Mouse (Mus musculus): ENCODE results near the gene Ccdc93.
A peak's percentile ranks its signal among the peaks of the same experiment; 100 is the strongest.

Gene Ccdc93

GRCm38 (mm10) chr1:121448166-121448565, 17.3 kb downstream of the Ccdc93 start:
- DNase-seq = no peak

GRCm38 (mm10) chr1:121451009-121451408, 20.2 kb downstream of the Ccdc93 start:
- DNase-seq = no peak

DNA sequence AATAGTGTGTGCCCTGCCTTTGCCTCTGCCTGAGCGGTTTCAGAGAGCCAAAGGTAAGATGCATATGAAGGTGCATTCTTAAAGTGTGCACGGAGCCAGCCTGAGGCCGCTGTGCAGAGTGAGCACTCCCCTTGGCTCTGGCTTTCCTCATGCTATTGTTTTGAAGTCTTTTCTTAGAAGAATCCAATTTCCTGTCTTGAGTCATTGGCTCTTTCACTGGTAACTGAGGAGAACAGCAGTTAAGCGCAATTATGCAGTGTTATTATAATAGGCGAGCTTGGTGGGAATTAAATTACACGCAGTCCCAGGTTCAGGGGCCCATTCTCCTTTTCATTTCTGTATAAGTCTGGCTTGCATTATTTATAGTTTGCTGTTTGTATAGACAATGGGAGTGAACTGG, 21.6 kb downstream of the Ccdc93 start:
- DNase-seq = no peak

DNA sequence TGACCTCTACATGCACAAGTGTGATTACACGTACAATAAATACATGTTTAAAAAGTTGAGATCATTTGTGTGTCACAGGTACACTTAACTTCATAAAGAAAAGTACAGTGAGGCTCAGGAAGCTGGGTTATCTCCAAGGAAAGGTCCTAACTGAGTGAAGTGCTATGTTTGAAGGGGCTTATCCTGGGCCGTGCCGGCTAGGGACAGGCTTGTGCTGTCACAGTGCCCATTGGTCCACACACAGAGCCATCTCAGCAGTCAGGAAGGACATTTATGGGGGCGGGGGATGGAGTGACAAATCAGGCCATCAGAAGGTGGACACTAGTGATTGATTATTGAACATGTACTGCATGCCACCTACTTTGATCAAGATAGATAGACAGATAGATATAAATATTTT, 22.2 kb downstream of the Ccdc93 start:
- DNase-seq = no peak

DNA sequence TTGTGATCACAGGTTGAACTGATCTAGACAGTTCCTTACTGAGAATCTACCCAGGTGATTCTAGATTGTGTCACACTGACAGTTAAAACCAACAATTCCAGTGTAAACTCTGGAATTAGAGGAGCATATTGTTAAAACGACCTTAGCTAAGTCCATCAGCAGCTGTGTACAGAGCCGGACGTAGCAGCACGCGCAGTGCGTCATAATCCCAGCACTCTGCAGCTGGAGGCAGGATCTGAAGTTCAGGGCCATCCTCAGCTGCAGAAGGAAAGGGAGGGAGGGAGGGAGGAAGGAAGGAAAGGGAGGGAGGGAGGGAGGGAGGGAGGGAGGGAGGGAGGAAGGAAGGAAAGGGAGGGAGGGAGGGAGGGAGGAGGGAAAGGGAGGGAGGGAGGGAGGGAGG, 24.1 kb downstream of the Ccdc93 start:
- DNase-seq = no peak

GRCm38 (mm10) chr1:121460077-121460476, 29.2 kb downstream of the Ccdc93 start:
- peak; percentile 13 for DNase-seq

GRCm38 (mm10) chr1:121461895-121462294, 31.0 kb downstream of the Ccdc93 start:
- no peak for DNase-seq

DNA sequence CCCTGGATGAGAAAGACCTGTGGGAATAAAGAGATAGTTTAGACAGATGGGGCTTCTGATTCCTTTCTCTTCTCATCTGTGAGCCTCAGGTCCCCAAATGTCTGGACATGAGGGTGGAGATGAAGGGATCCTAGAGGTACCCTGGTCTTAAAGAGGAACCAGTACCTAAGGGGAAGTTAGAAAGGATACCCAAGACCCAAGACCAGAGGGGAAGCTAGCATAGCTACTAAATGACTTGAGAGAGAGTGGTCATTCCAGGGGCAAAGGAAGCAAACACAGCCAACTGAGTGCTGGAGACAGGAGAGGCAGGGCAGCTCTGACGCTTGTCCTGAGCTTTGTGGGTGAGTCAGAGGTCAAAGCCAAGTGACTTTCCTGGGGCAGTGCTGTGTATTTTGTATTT, 31.8 kb downstream of the Ccdc93 start:
- no peak for DNase-seq

DNA sequence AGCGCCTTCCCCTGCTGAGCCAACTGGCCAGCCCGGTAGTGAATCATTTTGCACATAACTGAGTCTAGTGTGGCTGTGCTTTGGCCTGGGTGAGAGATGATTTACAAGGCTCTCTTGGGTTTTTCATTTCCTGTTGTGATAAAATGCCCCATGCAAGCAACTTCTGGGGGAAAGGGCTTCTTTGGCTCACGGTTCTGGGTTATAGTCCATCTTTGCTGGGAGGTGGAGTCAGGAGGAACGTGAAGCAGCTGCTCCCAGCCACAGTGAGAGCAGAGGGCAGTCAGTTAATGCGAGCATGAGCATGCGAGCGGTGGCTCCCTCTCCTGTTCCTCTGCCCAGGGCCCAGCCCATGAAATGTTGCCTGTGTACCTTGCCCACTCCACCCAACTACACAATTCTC, 33.0 kb downstream of the Ccdc93 start:
- DNase-seq = no peak

DNA sequence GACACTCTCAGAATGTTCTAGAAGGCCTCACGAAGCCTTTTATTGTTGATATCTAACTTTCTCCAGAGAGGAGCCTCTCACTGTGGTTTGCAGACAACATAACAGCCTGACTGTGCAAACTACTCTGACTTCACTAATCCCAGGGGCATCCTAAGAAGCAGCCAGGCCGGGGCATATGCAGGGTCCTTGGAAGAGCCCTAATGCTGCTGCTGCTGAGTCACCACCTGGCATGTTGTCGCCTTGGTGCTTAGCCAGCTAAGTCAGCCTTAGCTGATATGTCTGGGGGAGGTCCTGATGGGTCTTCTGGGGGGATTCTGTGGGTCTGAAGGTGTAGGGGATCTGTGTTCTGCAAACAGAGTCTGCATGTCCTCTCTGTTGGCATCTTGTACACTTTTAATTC, 35.4 kb downstream of the Ccdc93 start:
- no peak for DNase-seq

DNA sequence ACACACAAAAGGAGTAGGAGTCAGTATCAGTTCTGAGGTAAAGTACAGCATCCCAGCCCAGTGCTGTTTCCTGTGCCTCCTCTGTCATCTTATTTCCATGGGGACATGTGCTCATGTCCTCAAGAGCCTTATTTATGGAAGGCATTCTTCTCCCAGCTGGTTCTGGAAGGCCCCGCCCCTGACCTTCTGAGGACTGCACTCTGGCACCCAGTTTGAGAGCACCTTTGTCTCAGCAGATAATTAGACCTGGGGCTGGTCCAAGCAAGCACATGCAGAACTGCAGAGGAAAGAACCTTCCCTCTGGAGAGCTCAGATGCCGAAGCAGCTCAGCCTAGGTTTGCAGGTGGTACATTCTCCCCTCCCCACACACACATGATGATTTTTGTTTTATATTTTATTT, 37.4 kb downstream of the Ccdc93 start:
- DNase-seq = no peak

- no peak for DNase-seq
Observed at GRCm38 (mm10) chr1:121471503-121471902, 40.7 kb downstream of the Ccdc93 start.

- peak; percentile 80 for DNase-seq
Observed at GRCm38 (mm10) chr1:121477716-121478115, 46.9 kb downstream of the Ccdc93 start.

GRCm38 (mm10) chr1:121478284-121478980, 47.6 kb downstream of the Ccdc93 start:
- peak; percentile 70 for DNase-seq

- DNase-seq = no peak
Observed at GRCm38 (mm10) chr1:121479403-121479802, 48.6 kb downstream of the Ccdc93 start.

GRCm38 (mm10) chr1:121483091-121483490, 52.2 kb downstream of the Ccdc93 start:
- no peak for DNase-seq

DNA sequence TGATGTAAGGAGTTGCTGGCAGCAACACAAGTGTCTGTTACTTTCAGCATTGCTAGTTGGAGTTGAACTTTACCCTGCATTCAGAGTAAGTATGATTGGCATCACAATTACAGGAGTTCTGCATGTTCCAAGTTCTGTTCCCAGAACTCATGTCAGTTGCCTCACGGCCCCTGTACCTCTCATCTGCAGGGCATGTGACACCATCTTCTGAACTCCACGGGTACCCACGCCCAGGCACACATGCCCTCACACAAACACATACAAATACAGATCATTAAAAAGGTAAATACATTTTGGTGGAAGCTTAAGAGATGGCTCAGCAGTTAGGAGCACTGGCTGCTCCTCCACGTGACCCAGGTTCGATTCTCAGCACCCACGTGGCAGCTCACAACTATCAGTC, 56.0 kb downstream of the Ccdc93 start:
- DNase-seq = no peak

- peak; percentile 67 for DNase-seq
Observed at GRCm38 (mm10) chr1:121490241-121490640, 59.4 kb downstream of the Ccdc93 start.

DNA sequence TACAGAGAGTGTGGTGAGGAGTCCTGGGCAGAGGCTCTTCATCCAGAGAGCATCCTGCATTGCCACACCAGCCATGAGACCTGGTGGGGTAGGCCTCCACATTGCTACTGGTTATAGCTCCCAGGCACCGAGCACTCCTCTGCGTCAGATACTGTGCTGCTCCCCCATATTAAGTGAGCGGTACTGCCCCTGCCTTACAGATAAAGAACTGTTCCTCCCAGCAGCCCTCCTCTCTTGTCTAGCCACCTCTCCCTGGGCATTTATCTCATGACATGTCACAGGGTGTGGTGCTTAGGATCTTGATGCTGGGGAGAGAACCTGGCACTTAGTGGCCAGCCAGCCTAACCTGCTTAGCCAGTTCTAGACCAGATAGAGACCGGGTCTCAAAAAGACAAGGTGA, 66.2 kb downstream of the Ccdc93 start:
- DNase-seq = no peak

DNA sequence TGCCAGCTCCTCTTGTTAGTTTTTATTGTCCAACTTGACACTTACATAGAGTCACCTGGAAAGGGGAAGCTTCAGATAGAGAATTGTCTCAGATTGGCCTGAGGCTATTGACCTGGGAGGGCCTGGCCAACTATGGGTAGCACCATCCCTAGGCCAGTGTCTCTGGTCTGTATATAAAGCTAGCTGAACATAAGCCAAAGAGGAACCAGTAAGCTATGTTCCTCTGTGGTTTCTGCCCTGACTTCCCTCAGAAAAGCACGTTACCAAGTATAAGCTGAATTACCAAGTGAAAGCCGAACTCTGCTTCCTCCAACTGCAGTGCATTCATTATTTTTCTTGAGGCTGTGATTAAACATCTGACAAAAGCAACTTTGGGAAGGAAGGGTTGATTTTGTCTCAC, 77.9 kb downstream of the Ccdc93 start:
- DNase-seq = no peak

- DNase-seq = no peak
Observed at GRCm38 (mm10) chr1:121510420-121511140, 79.7 kb downstream of the Ccdc93 start.

- no peak for DNase-seq
Observed at GRCm38 (mm10) chr1:121511186-121511585, 80.3 kb downstream of the Ccdc93 start.

DNA sequence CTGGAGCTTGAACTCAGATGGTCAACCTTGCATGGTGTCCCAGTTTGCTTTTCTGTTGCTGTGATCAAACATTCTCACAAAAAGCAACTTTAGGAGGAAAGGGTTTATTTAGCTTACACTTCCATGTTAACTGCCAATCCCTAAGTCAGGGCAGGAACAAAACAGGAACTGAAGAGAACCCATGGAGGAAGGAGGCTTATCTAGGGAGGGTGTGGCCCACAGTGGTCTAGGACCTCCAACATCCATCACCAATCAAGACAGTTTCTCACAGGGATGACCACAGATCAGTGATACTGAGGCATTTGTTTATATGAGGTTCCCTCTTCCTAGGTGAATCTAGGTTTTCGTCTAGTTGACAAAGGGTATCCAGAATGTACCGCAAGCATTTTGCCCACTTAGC, 81.1 kb downstream of the Ccdc93 start:
- DNase-seq = no peak

GRCm38 (mm10) chr1:121518609-121519008, 87.8 kb downstream of the Ccdc93 start:
- DNase-seq = no peak

DNA sequence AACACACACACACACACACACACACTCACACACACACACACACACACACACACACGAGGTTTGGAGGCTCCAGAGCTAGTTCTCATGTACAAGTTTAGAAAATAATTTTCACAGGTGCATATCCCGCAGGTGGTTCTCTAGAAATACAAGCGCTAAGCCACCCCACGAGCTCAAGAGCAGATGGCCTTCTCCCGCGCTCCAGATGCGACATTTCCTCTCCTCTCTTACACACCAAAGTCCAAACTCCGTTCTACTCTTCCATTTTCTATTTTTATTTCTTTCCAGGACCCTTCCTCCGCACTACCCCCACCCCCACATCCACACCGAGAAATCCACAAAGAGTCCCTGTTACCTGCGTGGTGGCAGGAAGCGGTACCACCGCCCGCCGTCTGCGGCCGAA, 96.2 kb downstream of the Ccdc93 start:
- no peak for DNase-seq
